8 mouse cellular contexts compared by ENCODE assay signal in the genomic region with DNA sequence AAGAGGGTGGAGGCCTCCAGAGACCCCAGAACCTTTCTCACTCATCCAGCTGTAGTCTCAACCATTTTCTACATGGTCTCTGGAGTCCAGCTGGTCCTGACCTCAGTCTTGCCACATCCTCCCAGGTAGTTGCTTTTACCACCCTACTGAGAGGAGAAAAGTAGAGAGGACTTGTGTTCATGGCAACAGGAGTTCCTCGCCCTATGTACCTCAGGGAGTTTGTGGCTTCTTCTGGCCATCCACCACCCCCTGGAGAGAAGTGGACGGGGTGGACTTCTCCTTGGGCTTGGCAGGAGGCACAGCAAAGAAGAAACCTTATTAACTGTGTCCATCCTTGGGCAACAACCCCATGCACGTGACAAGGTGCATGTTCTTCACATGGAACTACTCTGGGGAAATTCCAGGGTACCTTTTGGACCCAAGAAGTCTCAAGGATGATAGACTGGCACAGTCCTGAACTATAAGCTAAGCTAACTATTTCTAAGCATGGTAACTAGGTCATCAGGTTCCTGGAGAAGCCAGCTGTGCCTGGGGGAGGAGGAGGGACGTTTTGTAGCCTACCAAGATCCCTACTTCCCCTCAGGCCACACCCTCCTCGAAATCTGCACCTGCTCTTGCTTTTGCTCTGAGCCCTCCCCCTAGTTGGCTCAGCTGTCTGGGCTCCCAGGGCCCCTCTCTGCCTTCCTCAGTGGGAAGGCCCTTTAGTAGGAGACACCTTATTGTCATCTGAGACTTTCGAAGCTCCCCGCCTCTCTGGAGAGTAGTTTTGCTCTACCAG. TPM values are rescaled to one million over a fixed set of nuclear protein-coding genes. Genes with fewer than 3 reads are reported as not detected.
DNase-seq lines count a peak whose midpoint lies in the region; ATAC-seq and TF ChIP-seq lines count a peak whose summit lies in the region.

No protein-coding gene starts in this region.

- H3K4me1 ChIP-seq in kidney, postnatal 0 days (replicated peaks; ENCODE audit: insufficient read depth, low read length), result peaks cover 54% of the 10 kb centered on the region
- H3K4me1 ChIP-seq in stomach, postnatal 0 days (replicated peaks; ENCODE audit: control insufficient read depth, insufficient read depth), result peaks cover 13% of the 10 kb centered on the region
- peaks cover 34% of the 10 kb centered on the region for H3K4me1 ChIP-seq in forebrain, embryonic 16.5 days (replicated peaks; ENCODE audit: control insufficient read depth, insufficient read depth, low read length)

- H3K27ac ChIP-seq in left cerebral cortex, adult 2 months, result peak overlapping the region; percentile 87
- peak overlapping the region; percentile 87 for H3K27ac ChIP-seq in kidney, postnatal 0 days
- peak overlapping the region; percentile 83 for H3K27ac ChIP-seq in stomach, postnatal 0 days (replicated peaks)
- no peak overlapping the region for H3K27ac ChIP-seq in forebrain, embryonic 16.5 days (ENCODE audit: low read length)

- 62% methylated on average over 7 of the region's 7 CpGs for WGBS in kidney, postnatal 0 days
- 66% methylated on average over 7 of the region's 7 CpGs for WGBS in stomach, postnatal 0 days
- 75% methylated on average over 7 of the region's 7 CpGs for WGBS in forebrain, embryonic 16.5 days

- H3K9ac ChIP-seq in kidney, postnatal 0 days (ENCODE audit: low read depth, low read length), result no peak overlapping the region
- no peak overlapping the region for H3K9ac ChIP-seq in stomach, postnatal 0 days (ENCODE audit: low read length)
- H3K9ac ChIP-seq in forebrain, embryonic 16.5 days (replicated peaks; ENCODE audit: low read depth, low read length), result no peak overlapping the region

- H3K4me3 ChIP-seq in left cerebral cortex, adult 2 months, result no peak overlapping the region
- no peak overlapping the region for H3K4me3 ChIP-seq in kidney, postnatal 0 days (replicated peaks; ENCODE audit: low read depth, low read length)
- H3K4me3 ChIP-seq in stomach, postnatal 0 days (ENCODE audit: low read depth, low read length), result no peak overlapping the region
- H3K4me3 ChIP-seq in forebrain, embryonic 16.5 days (replicated peaks; ENCODE audit: low read length), result no peak overlapping the region

- 0 out of 2 replicates have a peak, but pooled peaks cover 3% of the 10 kb centered on the region for H3K36me3 ChIP-seq in kidney, postnatal 0 days (ENCODE audit: insufficient read depth, low read length)
- no peaks in the 10 kb centered on the region for H3K36me3 ChIP-seq in stomach, postnatal 0 days (ENCODE audit: control insufficient read depth, insufficient read depth, low read length)
- H3K36me3 ChIP-seq in forebrain, embryonic 16.5 days (ENCODE audit: control insufficient read depth, insufficient read depth), result 0 out of 2 replicates have a peak, but pooled peaks cover 2% of the 10 kb centered on the region

- DNase-seq in left cerebral cortex, adult 2 months (ENCODE audit: extremely low spot score in 1 of 2, low spot score in 2 of 2), result no peak
- DNase-seq in left cerebral cortex, adult 8-10 months (ENCODE audit: low spot score in 2 of 2), result no peak
- DNase-seq in c-Kit-negative CD71-positive TER-119-positive erythroid progenitor cells, embryonic 14.5 days (ENCODE audit: low read depth, low spot score), result peak; percentile 60
- no peak for DNase-seq in kidney, postnatal 0 days (ENCODE audit: low spot score)
- DNase-seq in stomach, postnatal 0 days (ENCODE audit: low spot score), result peak; percentile 48
- no peak for DNase-seq in layer of hippocampus, adult 9-10 months (ENCODE audit: low spot score)
- no peak for DNase-seq in urinary bladder, adult 18-20 months (ENCODE audit: low spot score in 2 of 2)

- no peak for TF ChIP-seq CTCF in left cerebral cortex, adult 2 months (IDR thresholded peaks at IDR 0.05)
- TF ChIP-seq CTCF in kidney, postnatal 0 days (IDR thresholded peaks at IDR 0.05; ENCODE audit: low read depth), result no peak
- no peak for TF ChIP-seq CTCF in stomach, postnatal 0 days (IDR thresholded peaks at IDR 0.05; ENCODE audit: low read depth)

- no peak overlapping the region for H3K4me2 ChIP-seq in kidney, postnatal 0 days (ENCODE audit: low read length)
- H3K4me2 ChIP-seq in stomach, postnatal 0 days (replicated peaks; ENCODE audit: low read depth), result no peak overlapping the region
- no peak overlapping the region for H3K4me2 ChIP-seq in forebrain, embryonic 16.5 days (ENCODE audit: low read length)

- intact Hi-C loops in left cerebral cortex, adult 2 months (cut with DNase I), result no loop called here

- no peaks in the 10 kb centered on the region for H3K9me3 ChIP-seq in kidney, postnatal 0 days (replicated peaks; ENCODE audit: low read length)
- no peaks in the 10 kb centered on the region for H3K9me3 ChIP-seq in stomach, postnatal 0 days (ENCODE audit: control insufficient read depth, low read length)
- H3K9me3 ChIP-seq in forebrain, embryonic 16.5 days (ENCODE audit: control insufficient read depth, low read length), result no peaks in the 10 kb centered on the region

- ATAC-seq in kidney, postnatal 0 days (replicated peaks; ENCODE audit: low FRiP score, low read depth), result peak; percentile 66
- ATAC-seq in stomach, postnatal 0 days (ENCODE audit: low FRiP score, low TSS enrichment), result peak; percentile 27
- ATAC-seq in forebrain, embryonic 16.5 days, result no peak

- no peak for TF ChIP-seq EP300 in stomach, postnatal 0 days (optimal IDR thresholded peaks at IDR 0.05)

- no peaks in the 10 kb centered on the region for H3K27me3 ChIP-seq in kidney, postnatal 0 days (ENCODE audit: insufficient read depth, low read length)
- no peaks in the 10 kb centered on the region for H3K27me3 ChIP-seq in stomach, postnatal 0 days (ENCODE audit: control insufficient read depth, insufficient read depth, low read length)
- H3K27me3 ChIP-seq in forebrain, embryonic 16.5 days (replicated peaks; ENCODE audit: control insufficient read depth, insufficient read depth, low read length), result no peaks in the 10 kb centered on the region

RNA-seq across cellular contexts. Expression of a gene that starts 15.5 kb away (rescaled TPM):
- 100 to 1,000 TPM; 133 to 135 TPM for total RNA-seq in left cerebral cortex, adult 2 months (2021)
- 100 to 1,000 TPM; 125 to 143 (median 135) TPM for total RNA-seq in left cerebral cortex, adult 8-10 months (2022)
- 95.6 and 98.7 TPM in 2 replicates for polyA plus RNA-seq in kidney, postnatal 0 days (2015; fragmentation: Nextera tagmentation; extraction: Ambion mirVana)
- polyA plus RNA-seq in stomach, postnatal 0 days (2015; fragmentation: Nextera tagmentation; extraction: Ambion mirVana), result 45.6 and 48.7 TPM in 2 replicates
- 176 and 188 TPM in 2 replicates for polyA plus RNA-seq in forebrain, embryonic 16.5 days (2015; fragmentation: Nextera tagmentation; extraction: Ambion mirVana)

RNA-seq across cellular contexts. Expression of a gene that starts 31.7 kb away (rescaled TPM):
- total RNA-seq in left cerebral cortex, adult 2 months (2021), result 1 to 10 TPM; 2.5 to 3.0 TPM
- 1 to 10 TPM; 1.9 to 2.9 (median 2.2) TPM for total RNA-seq in left cerebral cortex, adult 8-10 months (2022)
- 37.3 and 41.4 TPM in 2 replicates for polyA plus RNA-seq in kidney, postnatal 0 days (2015; fragmentation: Nextera tagmentation; extraction: Ambion mirVana)
- 14.0 and 17.7 TPM in 2 replicates for polyA plus RNA-seq in stomach, postnatal 0 days (2015; fragmentation: Nextera tagmentation; extraction: Ambion mirVana)
- 40.0 and 49.6 TPM in 2 replicates for polyA plus RNA-seq in forebrain, embryonic 16.5 days (2015; fragmentation: Nextera tagmentation; extraction: Ambion mirVana)

Comparison
In these comparisons a context has a peak if more than half of its experiments do, and no peak if none do; other contexts are left out.
1. DNase-seq: peak in c-Kit-negative CD71-positive TER-119-positive erythroid progenitor cells, embryonic 14.5 days (single experiment) and stomach, postnatal 0 days (single experiment); none in left cerebral cortex, adult 2 months (0 of 2), left cerebral cortex, adult 8-10 months (0 of 2), kidney, postnatal 0 days (single experiment), layer of hippocampus, adult 9-10 months (single experiment) and urinary bladder, adult 18-20 months (0 of 2).